Mouse (Mus musculus): ENCODE measurements around the gene Miox. TPM values are rescaled to one million over a fixed set of nuclear protein-coding genes. Genes with fewer than 3 reads are reported as not detected.

Miox gene
- total and polyA plus RNA-seq, 3 experiments: not detected

DNA sequence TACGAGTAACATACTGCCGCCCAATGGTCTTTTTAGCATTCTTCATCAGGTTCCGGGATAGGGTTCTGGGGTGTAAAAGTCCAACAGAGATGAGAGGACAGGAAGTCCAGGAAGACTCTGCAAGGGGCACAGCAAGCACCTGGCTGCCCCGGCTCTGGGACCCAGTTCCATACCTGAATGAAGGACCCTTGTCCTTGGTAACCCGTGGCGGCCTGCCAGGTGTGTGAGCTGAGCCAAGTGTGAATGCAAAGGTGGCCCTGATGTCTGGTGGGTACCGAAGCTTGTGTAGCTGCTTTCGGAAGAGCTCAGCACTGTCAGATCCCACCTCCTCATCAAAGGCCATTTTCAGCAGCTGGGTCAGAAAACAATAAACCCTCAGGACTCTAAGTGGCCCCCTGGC, 33.6 kb upstream of the Miox start:
- Histone ChIP-seq H3K4me1 (ENCODE audit: control insufficient read depth in 1 of 2, insufficient read depth in 2 of 2, low read length in 2 of 2) (no peaks in the 10 kb centered on the region), H3K9ac (ENCODE audit: control insufficient read depth, low read depth, low read length, poor library complexity, severe bottlenecking) (no peak overlapping the region), H3K27me3 (ENCODE audit: control insufficient read depth in 1 of 2, insufficient read depth in 2 of 2, low read length in 2 of 2) (no peaks in the 10 kb centered on the region), H3K27ac (ENCODE audit: control insufficient read depth, low read depth, low read length) (no peak overlapping the region), H3K36me3 (ENCODE audit: control insufficient read depth in 1 of 2, insufficient read depth in 2 of 2, low read length in 2 of 2) (peaks cover 0 to 2% of the 10 kb centered on the region in 2 experiments; a peak in 1 of 4 replicates), H3K9me3 (replicated peaks; ENCODE audit: insufficient read depth, low read length) (no peaks in the 10 kb centered on the region), H3K4me3 (ENCODE audit: control insufficient read depth in 1 of 2, insufficient read depth in 1 of 2, low read depth in 2 of 2, low read length in 2 of 2) (no peak overlapping the region), H3K79me2 (ENCODE audit: control insufficient read depth, insufficient read depth, low read length, poor library complexity) (no peaks in the 10 kb centered on the region)
- no peak for DNase-seq (ENCODE audit: low read depth, low spot score)
- no peak for TF ChIP-seq ETS1 (IDR thresholded peaks at IDR 0.05; ENCODE audit: low read depth, low read length)
- TF ChIP-seq ZMIZ1 (IDR thresholded peaks at IDR 0.05; ENCODE audit: low read depth, low read length): no peak
- no peak for TF ChIP-seq SMC3 (IDR thresholded peaks at IDR 0.05; ENCODE audit: low read depth, low read length)
- no peak for TF ChIP-seq EP300 (IDR thresholded peaks at IDR 0.05; ENCODE audit: low read depth in 1 of 2, low read length in 2 of 2)

DNA sequence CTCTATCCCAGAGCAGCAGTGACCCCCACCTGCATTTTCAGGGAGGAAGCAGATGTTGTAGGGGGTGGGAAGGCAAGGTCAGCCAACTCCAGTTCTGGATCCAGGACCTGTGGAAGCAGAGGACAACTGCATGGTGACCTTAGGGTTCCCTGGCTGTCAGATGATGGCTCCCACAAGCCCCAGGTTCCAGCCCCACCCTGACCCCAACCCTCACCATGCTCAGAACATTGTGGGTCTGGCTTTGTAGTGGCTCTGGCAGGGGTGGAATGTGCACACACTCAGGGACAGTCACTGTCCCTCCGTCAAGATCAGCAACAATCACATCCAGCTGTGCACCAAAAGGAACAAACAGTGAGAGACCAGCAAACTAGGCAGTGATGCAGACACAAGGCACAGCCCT, 28.2 kb upstream of the Miox start:
- no peak for TF ChIP-seq GABPA (IDR thresholded peaks at IDR 0.05; ENCODE audit: low read depth, low read length)
- TF ChIP-seq KAT2A (conservative IDR thresholded peaks at IDR 0.05; ENCODE audit: low read depth, low read length): no peak
- no peak for TF ChIP-seq CHD1 (IDR thresholded peaks at IDR 0.05; ENCODE audit: low read depth, low read length)
- no peak for TF ChIP-seq MAX (IDR thresholded peaks at IDR 0.05; ENCODE audit: low read length)
- TF ChIP-seq MXI1 (IDR thresholded peaks at IDR 0.05; ENCODE audit: low read depth, low read length): no peak
- no peak for TF ChIP-seq MAFK (IDR thresholded peaks at IDR 0.05; ENCODE audit: borderline replicate concordance, low read depth, low read length)
- no peak for TF ChIP-seq POLR2AphosphoS2 (IDR thresholded peaks at IDR 0.05; ENCODE audit: low read length)
- TF ChIP-seq TBP (IDR thresholded peaks at IDR 0.05; ENCODE audit: low read depth, low read length): no peak
- no peak for TF ChIP-seq MYC (IDR thresholded peaks at IDR 0.05; ENCODE audit: low read depth, low read length)
- peaks cover 2 to 21% of the 10 kb centered on the region in 2 experiments for H3K36me3 ChIP-seq (ENCODE audit: control insufficient read depth in 1 of 2, insufficient read depth in 2 of 2, low read length in 2 of 2)
- no peak overlapping the region for H3K4me3 ChIP-seq (ENCODE audit: control insufficient read depth in 1 of 2, insufficient read depth in 1 of 2, low read depth in 2 of 2, low read length in 2 of 2)
- H3K9me3 ChIP-seq (replicated peaks; ENCODE audit: insufficient read depth, low read length): no peaks in the 10 kb centered on the region
- H3K27ac ChIP-seq (ENCODE audit: control insufficient read depth, low read depth, low read length): no peak overlapping the region
- H3K4me1 ChIP-seq (ENCODE audit: control insufficient read depth in 1 of 2, insufficient read depth in 2 of 2, low read length in 2 of 2): peaks cover 13 to 24% of the 10 kb centered on the region in 2 experiments
- no peak for DNase-seq (ENCODE audit: low read depth, low spot score)
- no peaks in the 10 kb centered on the region for H3K27me3 ChIP-seq (ENCODE audit: control insufficient read depth in 1 of 2, insufficient read depth in 2 of 2, low read length in 2 of 2)
- H3K9ac ChIP-seq (ENCODE audit: control insufficient read depth, low read depth, low read length, poor library complexity, severe bottlenecking): no peak overlapping the region
- peaks cover 31% of the 10 kb centered on the region for H3K79me2 ChIP-seq (ENCODE audit: control insufficient read depth, insufficient read depth, low read length, poor library complexity)

DNA sequence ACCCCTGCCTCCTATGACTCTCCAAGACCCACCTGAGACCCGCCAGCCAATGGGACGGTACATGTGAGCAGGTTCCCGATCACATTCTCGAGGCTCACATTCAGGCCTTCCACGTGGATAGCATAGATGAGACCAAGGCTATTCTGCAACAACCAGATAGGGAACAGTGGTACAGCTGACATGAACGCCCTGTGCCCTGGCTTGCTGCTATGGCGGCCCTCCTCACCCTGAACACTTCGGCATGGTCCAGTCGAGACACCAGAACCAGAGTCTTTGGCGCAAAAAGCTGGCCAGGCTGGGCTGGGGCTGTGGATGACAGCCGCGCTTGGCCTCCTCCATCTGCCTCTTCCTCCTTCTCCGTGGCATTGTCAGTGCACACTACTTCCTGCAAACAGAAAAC, 26.7 kb upstream of the Miox start:
- Histone ChIP-seq H3K79me2 (ENCODE audit: control insufficient read depth, insufficient read depth, low read length, poor library complexity) (peaks cover 46% of the 10 kb centered on the region), H3K36me3 (ENCODE audit: control insufficient read depth in 1 of 2, insufficient read depth in 2 of 2, low read length in 2 of 2) (peaks cover 2 to 23% of the 10 kb centered on the region in 2 experiments)

More for the DNA sequence above, 26.7 kb upstream of the Miox start:
- no peak overlapping the region for H3K4me3 ChIP-seq (ENCODE audit: control insufficient read depth in 1 of 2, insufficient read depth in 1 of 2, low read depth in 2 of 2, low read length in 2 of 2)
- no peaks in the 10 kb centered on the region for H3K9me3 ChIP-seq (replicated peaks; ENCODE audit: insufficient read depth, low read length)
- peaks cover 13 to 26% of the 10 kb centered on the region in 2 experiments for H3K4me1 ChIP-seq (ENCODE audit: control insufficient read depth in 1 of 2, insufficient read depth in 2 of 2, low read length in 2 of 2)
- no peaks in the 10 kb centered on the region for H3K27me3 ChIP-seq (ENCODE audit: control insufficient read depth in 1 of 2, insufficient read depth in 2 of 2, low read length in 2 of 2)
- H3K27ac ChIP-seq (ENCODE audit: control insufficient read depth, low read depth, low read length): no peak overlapping the region
- no peak for DNase-seq (ENCODE audit: low read depth, low spot score)
- no peak for TF ChIP-seq JUND (IDR thresholded peaks at IDR 0.05; ENCODE audit: low read depth, low read length)
- no peak for TF ChIP-seq TCF12 (IDR thresholded peaks at IDR 0.05; ENCODE audit: low read depth, low read length)
- no peak for TF ChIP-seq SIN3A (IDR thresholded peaks at IDR 0.05; ENCODE audit: low read length)
- TF ChIP-seq RAD21 (IDR thresholded peaks at IDR 0.05; ENCODE audit: low read depth, low read length): no peak
- TF ChIP-seq MYB (IDR thresholded peaks at IDR 0.05; ENCODE audit: low read depth, low read length): no peak
- no peak for TF ChIP-seq POLR2AphosphoS2 (IDR thresholded peaks at IDR 0.05; ENCODE audit: low read length)
- TF ChIP-seq USF2 (IDR thresholded peaks at IDR 0.05; ENCODE audit: borderline replicate concordance in 1 of 2, insufficient read depth in 1 of 2, low read depth in 1 of 2, low read length in 2 of 2): no peak
- TF ChIP-seq GATA1 (IDR thresholded peaks at IDR 0.05; ENCODE audit: low read depth, low read length): no peak
- no peak for TF ChIP-seq CTCF (IDR thresholded peaks at IDR 0.05 in 2 of 3, conservative IDR thresholded peaks at IDR 0.05 in 1 of 3; ENCODE audit: control insufficient read depth in 1 of 3, insufficient read depth in 1 of 3, low read depth in 2 of 3, low read length in 3 of 3, poor library complexity in 1 of 3, severe bottlenecking in 1 of 3)
- TF ChIP-seq MYC (IDR thresholded peaks at IDR 0.05; ENCODE audit: low read depth, low read length): no peak
- no peak for TF ChIP-seq ZKSCAN1 (IDR thresholded peaks at IDR 0.05; ENCODE audit: low read depth, low read length)
- no peak for TF ChIP-seq GABPA (IDR thresholded peaks at IDR 0.05; ENCODE audit: low read depth, low read length)
- H3K9ac ChIP-seq (ENCODE audit: control insufficient read depth, low read depth, low read length, poor library complexity, severe bottlenecking): no peak overlapping the region

Data from MEL (cell line).